Mouse (Mus musculus) layer of hippocampus, adult 2 months (tissue): ENCODE data around the gene Zdhhc17. TPM values are rescaled to one million over a fixed set of nuclear protein-coding genes. Genes with fewer than 3 reads are reported as not detected.

Experiments used
- DNase-seq, 2 experiments: peaks; one replicate each; pipeline ENCODE4 v3.0.0; 2022; ENCODE audit warnings: low spot score in 2 of 2
- H3K27ac ChIP-seq: fragments of 200-600 bp; 2 replicates; pipeline ENCODE4 v1.8.1; 2022
- H3K4me3 ChIP-seq: fragments of 200-600 bp; 2 replicates; pipeline ENCODE4 v1.8.1; 2022; ENCODE audit warnings: mild to moderate bottlenecking
- CTCF ChIP-seq: fragments of 200-600 bp; conservative IDR thresholded peaks from 2 replicates; pipeline ENCODE4 v1.8.1; 2022; ENCODE audit warnings: antibody characterized with exemption, mild to moderate bottlenecking, moderate library complexity
- total RNA-seq, 2 experiments: library from RNA; stranded (reverse); gene quantifications; 2 replicates each; pipeline ENCODE4 v1.2.3; 2021

Gene Zdhhc17
- total RNA-seq, 2 experiments from 2014 or later, result 105 to 110 TPM

GRCm38 (mm10) chr10:111024746-111025145, 14.8 kb upstream of the Zdhhc17 start:
- Histone ChIP-seq H3K4me3 (no peak overlapping the region), H3K27ac (no peak overlapping the region)
- no peak for TF ChIP-seq CTCF
- DNase-seq, result no peak

GRCm38 (mm10) chr10:111014476-111014875, 4.5 kb upstream of the Zdhhc17 start:
- Histone ChIP-seq H3K27ac (no peak overlapping the region), H3K4me3 (peak overlapping the region; percentile 23)
- peak in 1 of 2 experiments; percentile 55 for DNase-seq
- no peak for TF ChIP-seq CTCF

- DNase-seq, result no peak
- no peak for TF ChIP-seq CTCF
- H3K27ac ChIP-seq, result no peak overlapping the region
- H3K4me3 ChIP-seq, result no peak overlapping the region
Observed at GRCm38 (mm10) chr10:111013265-111013664, 3.3 kb upstream of the Zdhhc17 start.

- no peak overlapping the region for H3K4me3 ChIP-seq
- no peak for TF ChIP-seq CTCF
- DNase-seq, result no peak
- no peak overlapping the region for H3K27ac ChIP-seq
Observed at GRCm38 (mm10) chr10:111012496-111013038, 2.6 kb upstream of the Zdhhc17 start.

GRCm38 (mm10) chr10:111011226-111011765, 1.4 kb upstream of the Zdhhc17 start:
- DNase-seq, result peak in 1 of 2 experiments; percentile 17
- no peak for TF ChIP-seq CTCF
- peak overlapping the region; percentile 99 for H3K4me3 ChIP-seq
- H3K27ac ChIP-seq, result peak overlapping the region; percentile 100

- peak in 1 of 2 experiments; percentile 24 for DNase-seq
- TF ChIP-seq CTCF, result no peak
- Histone ChIP-seq H3K4me3 (peak overlapping the region; percentile 99), H3K27ac (peak overlapping the region; percentile 100)
Observed at GRCm38 (mm10) chr10:111010480-111011225, 713 bp upstream of the Zdhhc17 start.

GRCm38 (mm10) chr10:111009113-111009640, 763 bp downstream of the Zdhhc17 start:
- Histone ChIP-seq H3K4me3 (peak overlapping the region; percentile 99), H3K27ac (peak overlapping the region; percentile 100)
- TF ChIP-seq CTCF, result no peak
- DNase-seq, result peak in 1 of 2 experiments; percentile 8

GRCm38 (mm10) chr10:111007687-111008086, 2.3 kb downstream of the Zdhhc17 start:
- no peak overlapping the region for H3K27ac ChIP-seq
- DNase-seq, result no peak
- no peak overlapping the region for H3K4me3 ChIP-seq
- TF ChIP-seq CTCF, result no peak

- no peak overlapping the region for H3K4me3 ChIP-seq
- no peak for DNase-seq
- no peak overlapping the region for H3K27ac ChIP-seq
- no peak for TF ChIP-seq CTCF
Observed at GRCm38 (mm10) chr10:111005611-111006488, 4.1 kb downstream of the Zdhhc17 start.

- no peak for TF ChIP-seq CTCF
- DNase-seq, result no peak
- no peak overlapping the region for H3K4me3 ChIP-seq
- no peak overlapping the region for H3K27ac ChIP-seq
Observed at GRCm38 (mm10) chr10:111004220-111004619, 5.7 kb downstream of the Zdhhc17 start.

GRCm38 (mm10) chr10:110999201-110999600, 10.7 kb downstream of the Zdhhc17 start:
- Histone ChIP-seq H3K4me3 (no peak overlapping the region), H3K27ac (no peak overlapping the region)
- no peak for DNase-seq
- TF ChIP-seq CTCF, result no peak

- no peak for TF ChIP-seq CTCF
Observed at GRCm38 (mm10) chr10:110997180-110997579, 12.8 kb downstream of the Zdhhc17 start.

GRCm38 (mm10) chr10:110994761-110995160, 15.2 kb downstream of the Zdhhc17 start:
- Histone ChIP-seq H3K4me3 (no peak overlapping the region), H3K27ac (no peak overlapping the region)
- no peak for TF ChIP-seq CTCF
- DNase-seq, result no peak

More at GRCm38 (mm10) chr10:110997180-110997579, 12.8 kb downstream of the Zdhhc17 start:
- Histone ChIP-seq H3K27ac (no peak overlapping the region), H3K4me3 (no peak overlapping the region)
- DNase-seq, result no peak
